Mouse (Mus musculus): ENCODE results near the gene Nab1. TPM values are rescaled to one million over a fixed set of nuclear protein-coding genes. Genes with fewer than 3 reads are reported as not detected.

Gene Nab1
- polyA plus RNA-seq, 1 experiment from 2014 or later = 21.1 TPM

DNA sequence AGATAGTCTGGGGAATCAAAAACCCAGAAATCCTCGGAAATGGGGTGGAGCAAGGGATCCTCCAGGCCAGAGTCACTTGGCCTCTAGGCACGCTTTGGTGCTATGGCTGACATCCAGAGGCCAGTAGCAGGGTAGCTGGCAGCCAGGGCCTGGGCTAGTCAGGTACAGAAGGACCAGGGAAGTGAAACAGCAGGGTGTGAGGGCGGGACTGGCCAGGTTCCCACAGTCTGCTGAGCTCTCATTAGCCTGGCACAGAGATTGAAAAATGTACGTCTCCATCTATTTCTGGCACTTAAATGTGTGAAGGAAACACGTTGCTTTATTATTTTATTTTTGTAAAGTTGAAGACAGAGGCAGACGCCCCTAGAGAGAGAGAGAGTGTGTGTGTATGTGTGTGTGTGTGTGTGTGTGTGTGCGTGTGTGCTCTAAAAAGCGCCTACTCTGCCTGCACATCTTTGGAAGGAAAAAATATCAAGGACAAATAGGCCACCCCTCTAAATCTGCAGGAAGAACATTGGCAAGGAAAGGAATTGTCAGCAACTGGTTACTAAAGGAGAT is 21.0 kb upstream of the Nab1 start:
- H3K4me1 ChIP-seq (ENCODE audit: control insufficient read depth, insufficient read depth, low read length) = 0 out of 2 replicates have a peak, but pooled peaks cover 3% of the 10 kb centered on the region
- H3K4me2 ChIP-seq (ENCODE audit: low read depth, low read length) = no peak overlapping the region
- ATAC-seq (ENCODE audit: low read depth) = no peak
- no peaks in the 10 kb centered on the region for H3K9me3 ChIP-seq (ENCODE audit: control insufficient read depth, low read length)
- 59% methylated on average over 8 of the region's 8 CpGs for WGBS
- no peaks in the 10 kb centered on the region for H3K36me3 ChIP-seq (ENCODE audit: control insufficient read depth, insufficient read depth, low read length)
- H3K27ac ChIP-seq (replicated peaks; ENCODE audit: low read depth, low read length) = no peak overlapping the region
- no peaks in the 10 kb centered on the region for H3K27me3 ChIP-seq (replicated peaks; ENCODE audit: control insufficient read depth, insufficient read depth, low read length)
- no peak for DNase-seq (ENCODE audit: low spot score)
- no peak overlapping the region for H3K9ac ChIP-seq (ENCODE audit: low read depth, low read length)
- H3K4me3 ChIP-seq (ENCODE audit: low read depth, low read length) = no peak overlapping the region

DNA sequence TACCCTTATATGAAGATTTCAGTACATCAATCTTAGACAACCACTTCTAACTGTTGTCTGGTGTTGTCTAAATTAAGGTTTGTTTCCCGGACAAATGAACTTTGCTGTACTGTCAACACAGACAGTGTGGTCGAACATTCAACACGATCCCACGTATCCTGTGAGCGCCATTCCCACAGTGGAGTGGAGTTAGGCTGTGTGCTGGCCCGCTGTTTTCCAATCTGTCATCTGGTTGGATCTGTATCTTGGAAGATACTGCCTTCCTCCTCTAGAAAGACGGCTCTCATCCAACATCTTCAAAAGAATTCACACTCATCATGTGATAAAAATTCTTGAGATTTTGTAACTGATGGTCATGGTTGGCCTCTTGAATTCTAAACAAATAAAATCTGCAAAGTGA is 19.7 kb upstream of the Nab1 start:
- Histone ChIP-seq H3K4me1 (ENCODE audit: control insufficient read depth, insufficient read depth, low read length) (0 out of 2 replicates have a peak, but pooled peaks cover 3% of the 10 kb centered on the region), H3K4me2 (ENCODE audit: low read depth, low read length) (no peak overlapping the region), H3K27ac (replicated peaks; ENCODE audit: low read depth, low read length) (no peak overlapping the region), H3K9ac (ENCODE audit: low read depth, low read length) (no peak overlapping the region), H3K27me3 (replicated peaks; ENCODE audit: control insufficient read depth, insufficient read depth, low read length) (no peaks in the 10 kb centered on the region), H3K4me3 (ENCODE audit: low read depth, low read length) (no peak overlapping the region), H3K9me3 (ENCODE audit: control insufficient read depth, low read length) (no peaks in the 10 kb centered on the region), H3K36me3 (ENCODE audit: control insufficient read depth, insufficient read depth, low read length) (no peaks in the 10 kb centered on the region)
- ATAC-seq (ENCODE audit: low read depth) = no peak
- DNase-seq (ENCODE audit: low spot score) = no peak
- 87% methylated on average over 7 of the region's 7 CpGs for WGBS

DNA sequence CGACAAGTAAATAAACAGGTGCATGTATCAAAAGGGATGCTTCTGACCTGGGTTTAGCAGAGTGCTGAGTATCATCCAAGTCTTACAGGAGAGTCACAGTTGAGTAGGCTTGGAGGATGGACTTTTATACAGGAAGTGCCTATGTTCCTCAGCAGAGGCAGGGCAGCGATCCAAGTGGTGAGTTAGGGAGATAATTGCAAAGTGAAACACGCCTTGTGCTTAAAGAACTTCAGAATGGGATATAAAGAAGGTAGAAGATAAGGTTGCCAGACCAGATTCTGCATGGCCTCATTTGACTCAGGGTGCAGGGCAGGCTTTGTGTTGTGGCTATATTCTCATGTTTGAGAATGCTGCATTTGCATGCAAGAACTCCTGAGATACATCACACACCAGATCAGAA is 14.8 kb upstream of the Nab1 start:
- Histone ChIP-seq H3K9ac (ENCODE audit: low read depth, low read length) (no peak overlapping the region), H3K36me3 (ENCODE audit: control insufficient read depth, insufficient read depth, low read length) (no peaks in the 10 kb centered on the region), H3K4me1 (ENCODE audit: control insufficient read depth, insufficient read depth, low read length) (no peaks in the 10 kb centered on the region), H3K27ac (replicated peaks; ENCODE audit: low read depth, low read length) (no peak overlapping the region), H3K27me3 (replicated peaks; ENCODE audit: control insufficient read depth, insufficient read depth, low read length) (no peaks in the 10 kb centered on the region), H3K4me2 (ENCODE audit: low read depth, low read length) (no peak overlapping the region), H3K4me3 (ENCODE audit: low read depth, low read length) (no peak overlapping the region), H3K9me3 (ENCODE audit: control insufficient read depth, low read length) (no peaks in the 10 kb centered on the region)
- ATAC-seq (ENCODE audit: low read depth) = no peak
- WGBS = 85% methylated on average over 3 of the region's 3 CpGs
- no peak for DNase-seq (ENCODE audit: low spot score)

DNA sequence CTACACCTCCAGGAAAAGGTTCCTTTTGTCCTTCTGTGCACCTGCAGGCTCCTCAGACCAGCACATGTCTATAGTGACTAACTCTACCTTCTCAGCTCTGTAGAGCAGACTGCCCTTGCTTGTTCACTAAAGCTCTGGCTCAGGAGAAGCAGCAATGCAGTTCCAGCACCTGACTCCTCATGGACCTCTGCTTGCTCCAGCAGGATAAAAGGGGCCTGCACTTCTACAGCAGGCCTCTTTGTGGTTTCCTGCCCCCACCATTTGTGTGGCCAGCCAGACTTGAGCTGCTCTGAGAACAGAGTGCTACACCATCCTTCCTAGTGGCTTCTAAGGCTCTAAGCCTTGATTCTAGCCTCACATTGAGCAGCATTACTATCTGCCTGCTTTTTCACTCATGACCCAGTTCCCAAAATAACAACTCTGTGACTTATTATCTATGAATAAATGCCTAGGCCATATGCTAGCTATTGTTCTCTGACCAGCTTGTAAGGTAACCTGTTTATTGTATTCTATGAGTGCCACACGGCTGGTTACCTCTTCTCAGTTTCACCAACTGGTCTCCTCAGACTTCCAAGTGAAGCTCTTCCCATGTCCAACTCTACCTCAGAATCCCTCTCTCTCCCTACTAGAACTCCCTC is 11.4 kb upstream of the Nab1 start:
- no peaks in the 10 kb centered on the region for H3K36me3 ChIP-seq (ENCODE audit: control insufficient read depth, insufficient read depth, low read length)
- 88% methylated on average over 1 of the region's 1 CpGs for WGBS
- H3K4me3 ChIP-seq (ENCODE audit: low read depth, low read length) = no peak overlapping the region
- no peak overlapping the region for H3K27ac ChIP-seq (replicated peaks; ENCODE audit: low read depth, low read length)
- no peaks in the 10 kb centered on the region for H3K9me3 ChIP-seq (ENCODE audit: control insufficient read depth, low read length)
- no peaks in the 10 kb centered on the region for H3K4me1 ChIP-seq (ENCODE audit: control insufficient read depth, insufficient read depth, low read length)
- DNase-seq (ENCODE audit: low spot score) (no peak), ATAC-seq (ENCODE audit: low read depth) (no peak)
- H3K27me3 ChIP-seq (replicated peaks; ENCODE audit: control insufficient read depth, insufficient read depth, low read length) = no peaks in the 10 kb centered on the region
- H3K4me2 ChIP-seq (ENCODE audit: low read depth, low read length) = no peak overlapping the region
- H3K9ac ChIP-seq (ENCODE audit: low read depth, low read length) = no peak overlapping the region

DNA sequence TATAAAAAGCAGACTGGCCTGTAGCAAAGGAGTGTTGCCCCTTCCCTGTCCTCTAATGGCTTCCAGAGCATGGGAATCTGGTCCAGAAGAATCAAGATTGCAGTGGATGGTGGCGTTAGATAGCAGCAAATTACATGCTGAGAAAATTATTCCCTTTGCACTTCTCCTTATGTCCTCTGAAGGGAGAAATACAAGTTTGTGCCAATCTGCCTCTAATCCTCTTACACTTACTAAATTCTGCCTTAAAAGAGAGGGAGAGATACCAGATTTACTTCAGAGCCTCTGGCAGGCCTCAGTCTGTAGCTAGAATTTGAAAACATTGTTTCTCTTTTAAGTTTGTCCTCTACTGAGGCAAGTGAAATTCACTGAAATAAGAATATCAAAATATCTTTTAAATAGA is 5.7 kb upstream of the Nab1 start:
- no peak overlapping the region for H3K4me2 ChIP-seq (ENCODE audit: low read depth, low read length)
- no peaks in the 10 kb centered on the region for H3K9me3 ChIP-seq (ENCODE audit: control insufficient read depth, low read length)
- WGBS = 40% methylated on average over 1 of the region's 1 CpGs
- H3K27me3 ChIP-seq (replicated peaks; ENCODE audit: control insufficient read depth, insufficient read depth, low read length) = no peaks in the 10 kb centered on the region
- no peaks in the 10 kb centered on the region for H3K36me3 ChIP-seq (ENCODE audit: control insufficient read depth, insufficient read depth, low read length)
- ATAC-seq (ENCODE audit: low read depth) (no peak), DNase-seq (ENCODE audit: low spot score) (no peak)
- H3K27ac ChIP-seq (replicated peaks; ENCODE audit: low read depth, low read length) = no peak overlapping the region
- no peaks in the 10 kb centered on the region for H3K4me1 ChIP-seq (ENCODE audit: control insufficient read depth, insufficient read depth, low read length)
- H3K4me3 ChIP-seq (ENCODE audit: low read depth, low read length) = no peak overlapping the region
- H3K9ac ChIP-seq (ENCODE audit: low read depth, low read length) = no peak overlapping the region

DNA sequence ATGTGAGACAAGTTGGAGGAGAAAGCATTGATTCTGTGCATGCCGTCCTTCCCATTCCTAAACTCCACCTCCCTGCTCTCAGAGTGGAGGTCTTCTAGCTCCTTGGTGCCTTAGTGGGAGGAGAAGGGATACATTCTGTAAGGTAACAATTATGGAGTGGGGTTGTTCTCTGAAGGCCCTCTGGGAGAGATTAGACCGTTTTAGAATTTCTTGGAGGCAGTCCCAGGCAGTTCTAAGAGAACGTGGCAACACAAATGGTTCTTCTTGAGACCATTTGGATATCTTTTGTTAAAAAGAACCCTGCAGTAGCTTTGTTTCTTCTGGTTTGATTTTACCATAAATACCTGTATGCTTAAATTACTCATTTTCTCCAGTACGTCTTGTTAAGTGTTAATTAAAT is 1.8 kb upstream of the Nab1 start:
- no peaks in the 10 kb centered on the region for H3K9me3 ChIP-seq (ENCODE audit: control insufficient read depth, low read length)
- no peak overlapping the region for H3K4me3 ChIP-seq (ENCODE audit: low read depth, low read length)
- H3K4me1 ChIP-seq (ENCODE audit: control insufficient read depth, insufficient read depth, low read length) = no peaks in the 10 kb centered on the region
- WGBS = 41% methylated on average over 4 of the region's 4 CpGs
- H3K4me2 ChIP-seq (ENCODE audit: low read depth, low read length) = no peak overlapping the region
- H3K27ac ChIP-seq (replicated peaks; ENCODE audit: low read depth, low read length) = no peak overlapping the region
- H3K9ac ChIP-seq (ENCODE audit: low read depth, low read length) = no peak overlapping the region
- DNase-seq (ENCODE audit: low spot score) (no peak), ATAC-seq (ENCODE audit: low read depth) (no peak)
- H3K36me3 ChIP-seq (ENCODE audit: control insufficient read depth, insufficient read depth, low read length) = no peaks in the 10 kb centered on the region
- H3K27me3 ChIP-seq (replicated peaks; ENCODE audit: control insufficient read depth, insufficient read depth, low read length) = no peaks in the 10 kb centered on the region

DNA sequence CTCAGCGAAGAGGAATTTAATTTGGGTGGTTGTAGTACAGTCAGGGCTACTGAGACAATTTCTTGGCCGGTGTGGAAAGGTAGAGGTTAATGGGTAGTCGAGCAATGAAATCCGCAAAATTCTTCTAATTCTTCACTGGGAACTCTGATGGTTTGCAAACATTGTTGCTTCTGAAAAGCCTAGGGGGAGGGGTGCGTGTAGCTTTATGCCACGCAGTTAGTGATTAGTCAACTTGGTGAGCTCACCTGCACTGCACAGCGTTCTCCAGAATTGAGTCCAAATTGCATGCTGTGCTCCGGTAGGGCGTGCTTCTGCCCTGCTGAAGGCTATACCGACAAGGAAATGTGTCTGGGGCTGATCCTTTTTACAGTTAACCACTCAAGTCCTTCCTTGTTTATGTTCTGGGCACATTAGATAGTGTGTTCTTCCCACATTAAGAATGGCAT is 1.2 kb upstream of the Nab1 start:
- no peak overlapping the region for H3K4me3 ChIP-seq (ENCODE audit: low read depth, low read length)
- no peaks in the 10 kb centered on the region for H3K27me3 ChIP-seq (replicated peaks; ENCODE audit: control insufficient read depth, insufficient read depth, low read length)
- DNase-seq (ENCODE audit: low spot score) = peak; percentile 20
- H3K4me1 ChIP-seq (ENCODE audit: control insufficient read depth, insufficient read depth, low read length) = no peaks in the 10 kb centered on the region
- no peak for ATAC-seq (ENCODE audit: low read depth)
- no peak overlapping the region for H3K9ac ChIP-seq (ENCODE audit: low read depth, low read length)
- WGBS = 45% methylated on average over 10 of the region's 10 CpGs
- no peaks in the 10 kb centered on the region for H3K9me3 ChIP-seq (ENCODE audit: control insufficient read depth, low read length)
- H3K36me3 ChIP-seq (ENCODE audit: control insufficient read depth, insufficient read depth, low read length) = no peaks in the 10 kb centered on the region
- H3K4me2 ChIP-seq (ENCODE audit: low read depth, low read length) = no peak overlapping the region
- H3K27ac ChIP-seq (replicated peaks; ENCODE audit: low read depth, low read length) = no peak overlapping the region

DNA sequence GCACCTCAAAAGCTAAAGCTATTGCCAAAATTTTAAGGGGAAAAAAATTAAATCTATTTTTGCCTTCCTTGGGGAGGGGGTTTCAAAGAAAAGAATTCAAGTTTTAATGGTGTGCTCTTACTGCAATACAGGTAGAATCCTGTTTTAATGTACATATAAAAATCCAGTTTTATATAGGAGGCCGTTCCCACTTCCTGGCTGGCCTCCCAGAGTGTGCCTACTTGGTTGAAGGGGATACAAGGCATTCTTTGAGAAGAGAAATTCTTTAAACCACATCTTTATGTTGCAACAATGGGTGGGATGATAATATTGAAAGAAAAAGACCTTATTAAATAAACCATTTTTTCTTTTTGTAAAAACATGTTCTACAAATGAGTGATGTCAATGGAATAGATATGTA is 611 bp upstream of the Nab1 start:
- peak; percentile 30 for DNase-seq (ENCODE audit: low spot score)
- Histone ChIP-seq H3K27ac (replicated peaks; ENCODE audit: low read depth, low read length) (no peak overlapping the region), H3K27me3 (replicated peaks; ENCODE audit: control insufficient read depth, insufficient read depth, low read length) (no peaks in the 10 kb centered on the region), H3K4me2 (ENCODE audit: low read depth, low read length) (peak overlapping the region; percentile 86; the same call in 1 of the 2 replicates), H3K9ac (ENCODE audit: low read depth, low read length) (no peak overlapping the region), H3K36me3 (ENCODE audit: control insufficient read depth, insufficient read depth, low read length) (no peaks in the 10 kb centered on the region), H3K9me3 (ENCODE audit: control insufficient read depth, low read length) (no peaks in the 10 kb centered on the region), H3K4me3 (ENCODE audit: low read depth, low read length) (peak overlapping the region; percentile 86; the same call in 1 of the 2 replicates), H3K4me1 (ENCODE audit: control insufficient read depth, insufficient read depth, low read length) (no peaks in the 10 kb centered on the region)
- 23% methylated on average over 1 of the region's 1 CpGs for WGBS
- no peak for ATAC-seq (ENCODE audit: low read depth)

All from embryonic facial prominence, embryonic 14.5 days (tissue).